Mouse (Mus musculus) urinary bladder, postnatal 14 days (tissue): ENCODE data around the gene Arhgap15.
"Not testable (repeated sequence)": the region's sequence is repeated elsewhere in the genome, so short reads cannot be mapped to it uniquely, and the experiment has no call there.

ENCODE experiments used
- DNase-seq: peaks from one replicate; pipeline ENCODE4 v3.0.0; 2021; ENCODE audit warnings: low spot score

Arhgap15 gene

GRCm38 (mm10) chr2:43748287-43748983 lies at the start of gene Arhgap15:
Arhgap15 (plus strand) TSS chr2:43748824.
- DNase-seq = no peak

GRCm38 (mm10) chr2:43712611-43713138 lies 35.9 kb upstream of the Arhgap15 start:
- DNase-seq = no peak

- DNase-seq = peak; percentile 56
These were observed 26.0 kb upstream of the Arhgap15 start for GRCm38 (mm10) chr2:43722446-43723103.

GRCm38 (mm10) chr2:43723104-43723541 lies 25.5 kb upstream of the Arhgap15 start:
- no peak for DNase-seq

GRCm38 (mm10) chr2:43727181-43727580 lies 21.4 kb upstream of the Arhgap15 start:
- DNase-seq = no peak

DNA sequence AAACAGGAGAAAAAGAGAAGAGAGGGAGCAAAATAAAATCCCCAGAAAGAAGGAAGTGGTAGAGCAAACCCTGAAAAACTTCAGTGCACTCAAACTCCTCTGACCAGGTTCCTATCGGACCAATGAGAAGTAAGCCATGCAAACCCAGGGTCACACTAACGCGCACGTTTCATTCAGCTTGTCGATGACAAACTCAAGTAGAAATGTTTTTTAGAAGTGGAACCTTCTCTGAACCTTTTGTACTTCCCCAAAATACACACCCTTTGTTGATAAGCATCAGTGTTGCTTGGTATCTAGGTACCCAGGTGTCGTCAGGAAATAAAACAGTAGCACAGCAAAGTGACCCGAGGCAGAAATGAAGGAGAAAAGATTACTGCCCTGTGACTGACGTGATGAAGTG lies 20.9 kb upstream of the Arhgap15 start:
- no peak for DNase-seq

DNA sequence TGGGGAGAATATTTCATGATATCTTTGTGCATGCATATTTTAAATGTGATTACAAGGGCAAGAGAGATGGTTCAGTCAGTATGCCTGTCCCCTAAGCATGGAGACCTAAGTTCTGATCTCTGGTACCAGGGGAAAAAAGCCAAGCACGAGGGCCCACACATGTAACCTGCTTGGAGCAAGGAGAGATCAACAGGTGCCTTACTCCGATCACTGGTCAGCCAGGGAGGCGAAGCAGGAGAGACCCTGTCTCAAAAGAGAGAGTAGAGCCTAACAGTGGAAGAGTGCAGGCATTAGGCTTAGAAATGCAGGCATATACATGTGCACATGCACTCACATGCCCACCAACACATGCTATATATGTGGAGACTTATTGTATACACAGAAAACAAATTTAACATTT lies 19.8 kb upstream of the Arhgap15 start:
- no peak for DNase-seq

DNA sequence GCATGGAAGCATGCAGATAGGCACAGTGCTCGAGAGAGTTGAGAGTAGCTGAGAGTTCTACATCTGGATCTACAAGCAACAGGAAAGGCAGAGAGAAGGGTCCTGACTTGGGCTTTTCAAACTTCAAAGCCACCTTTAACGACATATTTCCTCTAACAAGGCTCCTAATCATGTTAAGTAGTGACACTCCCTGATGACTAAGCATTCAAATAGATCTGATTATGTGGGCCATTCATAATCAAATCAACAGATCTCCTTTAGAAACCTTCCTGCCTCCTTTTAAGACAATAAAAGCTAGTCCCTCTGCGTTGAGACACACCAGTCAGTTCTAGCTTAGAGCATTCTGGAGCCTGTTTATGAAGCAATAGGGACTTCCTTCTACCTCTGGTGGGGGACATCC lies 16.2 kb upstream of the Arhgap15 start:
- DNase-seq = no peak

- not testable (repeated sequence) for DNase-seq
These were observed 13.6 kb upstream of the Arhgap15 start for GRCm38 (mm10) chr2:43735071-43735470.

GRCm38 (mm10) chr2:43737546-43737945 lies 11.1 kb upstream of the Arhgap15 start:
- no peak for DNase-seq

DNA sequence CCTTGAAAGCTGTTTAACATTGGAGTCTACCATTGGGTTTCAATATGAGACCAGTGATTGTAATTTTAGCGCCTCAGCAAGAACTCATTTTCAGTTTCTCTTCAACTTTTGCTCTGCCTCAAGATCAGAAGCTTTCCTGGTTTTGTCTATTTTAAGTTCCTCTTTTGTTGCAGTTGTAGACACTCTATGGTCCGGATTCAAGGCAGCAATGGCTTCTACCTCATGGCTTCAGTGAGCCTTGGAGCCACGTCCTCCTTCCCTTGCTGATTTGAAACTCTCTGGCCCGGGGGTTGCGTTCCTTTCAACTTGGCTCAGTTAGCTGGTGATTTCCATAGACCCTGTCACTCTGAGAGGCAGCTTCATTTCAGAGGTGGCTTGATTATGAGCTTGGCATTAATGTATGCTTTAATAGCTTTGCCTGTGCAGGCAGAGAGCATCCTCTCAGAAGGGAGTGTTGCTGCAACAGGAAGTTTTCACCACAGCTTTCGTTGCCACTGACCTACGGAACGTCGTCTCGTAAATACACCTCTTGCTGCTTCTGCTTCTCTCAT lies 10.0 kb upstream of the Arhgap15 start:
- DNase-seq = no peak

DNA sequence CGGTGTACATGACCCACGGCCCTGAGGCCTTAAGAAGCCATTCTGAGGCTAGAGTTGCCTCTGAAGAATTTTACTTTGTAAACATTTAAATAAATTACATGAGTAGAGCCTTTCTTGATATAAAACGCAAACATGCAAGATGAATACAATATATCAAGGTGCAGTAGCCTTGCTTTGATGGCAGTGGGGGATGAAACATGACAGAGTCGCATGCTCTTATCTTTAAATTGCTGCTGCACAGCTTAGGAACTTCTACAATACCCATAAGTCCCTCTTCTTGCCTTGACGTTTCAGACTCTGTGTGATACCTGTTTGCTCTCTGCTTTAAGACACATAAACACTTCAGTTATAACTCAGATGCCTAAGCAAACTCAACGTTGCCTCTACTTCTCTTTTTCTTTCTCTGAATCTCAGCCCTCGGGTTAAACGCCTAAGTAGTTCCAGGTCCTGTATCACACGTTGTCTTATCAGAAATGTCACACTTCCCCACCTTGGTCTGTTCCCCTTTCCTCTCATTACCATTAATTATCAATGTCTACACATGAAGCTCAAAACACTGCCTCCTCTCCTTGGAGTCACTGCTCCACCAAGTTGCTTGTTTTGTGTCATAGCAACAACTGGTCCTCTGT lies 9.3 kb upstream of the Arhgap15 start:
- no peak for DNase-seq

- DNase-seq = no peak
These were observed 697 bp downstream of the Arhgap15 start for GRCm38 (mm10) chr2:43749321-43749720.

GRCm38 (mm10) chr2:43755899-43756298 lies 7.3 kb downstream of the Arhgap15 start:
- no peak for DNase-seq

DNA sequence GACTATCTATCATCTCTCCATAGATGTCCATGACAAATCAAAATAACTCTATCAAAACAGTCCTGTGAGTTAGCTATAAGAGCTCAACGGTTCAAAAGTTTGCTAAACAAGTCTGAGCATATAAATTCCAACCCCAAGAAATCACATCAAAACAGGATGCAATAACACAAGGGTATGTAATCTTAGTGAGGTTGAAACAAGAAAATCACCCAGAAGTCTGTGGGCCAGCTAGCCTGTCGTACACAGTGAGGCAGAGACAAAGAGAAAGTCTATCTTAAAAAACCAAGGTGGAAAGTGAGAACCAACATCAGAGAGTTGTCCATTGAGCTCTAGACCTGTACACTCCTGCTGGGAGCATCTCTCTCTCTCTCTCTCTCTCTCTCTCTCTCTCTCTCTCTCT lies 8.0 kb downstream of the Arhgap15 start:
- DNase-seq = no peak

- no peak for DNase-seq
These were observed 13.1 kb downstream of the Arhgap15 start for GRCm38 (mm10) chr2:43761735-43762134.

- DNase-seq = no peak
These were observed 14.7 kb downstream of the Arhgap15 start for GRCm38 (mm10) chr2:43763279-43763678.

DNA sequence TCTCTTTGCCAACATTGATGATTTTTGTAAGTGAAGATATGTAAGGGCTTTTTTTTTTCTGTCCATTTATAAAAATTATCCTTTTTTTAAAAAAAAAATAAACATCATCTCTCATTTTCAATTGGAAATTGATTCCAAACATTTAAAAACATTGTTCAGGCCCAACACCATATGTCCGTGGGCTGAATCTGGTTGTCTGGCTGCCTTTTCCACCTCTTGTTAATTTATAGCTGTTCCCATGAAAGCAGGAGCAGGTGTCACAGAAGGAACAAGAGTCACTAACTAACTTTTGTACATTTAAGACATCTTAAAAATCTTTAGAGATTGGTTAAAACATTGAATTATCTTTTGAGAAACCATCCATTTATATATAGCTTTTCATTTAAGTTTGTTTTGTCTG lies 15.8 kb downstream of the Arhgap15 start:
- no peak for DNase-seq

DNA sequence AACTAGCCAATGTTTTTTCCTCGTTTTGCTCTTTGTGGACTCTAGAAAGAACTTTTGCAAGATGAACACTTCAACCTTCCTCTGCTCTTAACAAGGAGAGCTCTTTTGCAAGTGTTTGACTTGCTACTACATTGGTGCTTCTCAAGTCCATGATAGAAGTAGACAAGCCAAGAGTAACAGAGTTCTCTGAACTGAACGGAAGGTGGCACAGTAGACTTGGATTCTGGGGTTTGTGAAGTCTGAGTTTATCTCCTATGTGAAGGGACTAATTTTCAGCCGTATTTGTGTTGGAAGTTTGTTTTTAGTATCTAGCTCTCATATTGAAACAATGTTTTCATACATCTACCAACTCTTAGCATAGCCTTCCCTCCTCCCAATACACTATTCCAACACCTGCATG lies 17.6 kb downstream of the Arhgap15 start:
- no peak for DNase-seq

GRCm38 (mm10) chr2:43769850-43770570 lies 21.4 kb downstream of the Arhgap15 start:
- DNase-seq = no peak

GRCm38 (mm10) chr2:43772640-43773039 lies 24.0 kb downstream of the Arhgap15 start:
- DNase-seq = no peak

DNA sequence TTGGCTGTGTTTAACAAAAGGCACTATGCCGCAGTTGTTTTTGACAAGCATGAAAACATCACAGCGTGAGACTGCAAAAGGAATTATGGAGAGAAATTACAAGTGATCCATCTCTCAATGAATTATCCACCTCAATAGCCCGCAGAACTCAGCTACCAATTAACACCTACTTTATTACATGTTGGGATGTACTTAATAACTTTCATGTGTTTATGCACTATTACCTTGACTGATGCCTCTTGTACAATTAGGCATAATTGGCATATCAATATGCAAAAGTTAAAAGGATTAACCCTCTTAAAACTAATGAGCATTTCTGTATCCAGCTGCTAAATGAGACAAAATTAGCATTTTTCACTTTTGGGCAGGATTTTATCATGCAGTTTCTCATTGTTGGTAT lies 33.5 kb downstream of the Arhgap15 start:
- no peak for DNase-seq
